Mouse (Mus musculus) thymus, adult 2 months (tissue): ENCODE data around the gene Wars2. TPM values are rescaled to one million over a fixed set of nuclear protein-coding genes. Genes with fewer than 3 reads are reported as not detected.

Experiments used
- DNase-seq: peaks from one replicate; pipeline ENCODE4 v3.0.0; 2021
- H3K27ac ChIP-seq: fragments of 200-500 bp; 2 replicates; pipeline ENCODE4 v1.5.1; 2012; ENCODE audit warnings: low read length, control low read depth; ENCODE audit not compliant: control insufficient read depth, insufficient read depth
- H3K27me3 ChIP-seq: fragments of 200-500 bp; 2 replicates; pipeline ENCODE4 v1.6.1; 2012; ENCODE audit warnings: mild to moderate bottlenecking, low read length, moderate library complexity, mixed read lengths; ENCODE audit not compliant: control insufficient read depth, insufficient read depth
- H3K36me3 ChIP-seq: fragments of 200-500 bp; 2 replicates; pipeline ENCODE4 v1.6.1; 2012; ENCODE audit warnings: mild to moderate bottlenecking, low read length, moderate library complexity; ENCODE audit not compliant: control insufficient read depth, insufficient read depth
- H3K4me1 ChIP-seq: fragments of 200-500 bp; replicated peaks from 2 replicates; pipeline ENCODE4 v1.6.1; 2012; ENCODE audit warnings: low read length; ENCODE audit not compliant: control insufficient read depth, insufficient read depth
- H3K4me3 ChIP-seq: fragments of 200-500 bp; 2 replicates; pipeline ENCODE4 v1.5.1; 2012; ENCODE audit warnings: mild to moderate bottlenecking, low read length, control low read depth, moderate library complexity; ENCODE audit not compliant: control insufficient read depth, insufficient read depth
- CTCF ChIP-seq: fragments of 200-500 bp; IDR thresholded peaks from 2 replicates; pipeline ENCODE4 v1.5.1; 2012; ENCODE audit warnings: mild to moderate bottlenecking, control low read depth, low read length, moderate library complexity, borderline replicate concordance; ENCODE audit not compliant: control insufficient read depth, poor library complexity, insufficient read depth; ENCODE audit errors: extremely low read depth
- POLR2A ChIP-seq: fragments of 200-500 bp; IDR thresholded peaks from 2 replicates; pipeline ENCODE4 v1.6.1; 2012; ENCODE audit warnings: mild to moderate bottlenecking, low read length, control low read depth, moderate library complexity; ENCODE audit not compliant: control insufficient read depth, poor library complexity, insufficient read depth; ENCODE audit errors: extremely low read depth
- WGBS: fragments of 180-500 bp; shearing (Covaris S2); methylation state at CpG from one replicate; pipeline ENCODE4 v1.1.7; 2018; 5-methylcytosine and 5-hydroxymethylcytosine counted together
- polyA plus RNA-seq: library from polyadenylated mRNA; depleted of rRNA; stranded (reverse); fragments of >200 nt; gene quantifications from 2 replicates; pipeline ENCODE4 v1.2.3, GENCODE M21; 2012; rRNA removed

The Wars2 gene
- 6.0 and 6.1 TPM in 2 replicates for polyA plus RNA-seq

GRCm38 (mm10) chr3:99140940-99141854 is at the start of gene Wars2:
Gene Wars2, plus strand, starts transcription at chr3:99141068.
- TF ChIP-seq CTCF: peak; percentile 59; the same call in 1 of the 2 replicates
- 0 out of 2 replicates have a peak, but pooled peaks have one; percentile 27 for TF ChIP-seq POLR2A
- DNase-seq: peak; percentile 91
- 2% methylated on average over 57 of the region's 57 CpGs for WGBS
- no peaks in the 10 kb centered on the region for H3K36me3 ChIP-seq
- H3K4me1 ChIP-seq: no peaks in the 10 kb centered on the region
- H3K27ac ChIP-seq: peak within 1 kb of the TSS; percentile 73
- H3K4me3 ChIP-seq: peak within 1 kb of the TSS; percentile 76
- H3K27me3 ChIP-seq: no peaks in the 10 kb centered on the region

GRCm38 (mm10) chr3:99096816-99097215 is 44.1 kb upstream of the Wars2 start:
- TF ChIP-seq CTCF (no peak), POLR2A (no peak)
- Histone ChIP-seq H3K4me1 (no peaks in the 10 kb centered on the region), H3K27me3 (no peaks in the 10 kb centered on the region), H3K27ac (no peak overlapping the region), H3K4me3 (no peak overlapping the region), H3K36me3 (no peaks in the 10 kb centered on the region)
- WGBS: 76% methylated on average over 3 of the region's 3 CpGs
- no peak for DNase-seq

GRCm38 (mm10) chr3:99110353-99111213 is 30.3 kb upstream of the Wars2 start:
- Histone ChIP-seq H3K27me3 (no peaks in the 10 kb centered on the region), H3K36me3 (no peaks in the 10 kb centered on the region), H3K4me1 (no peaks in the 10 kb centered on the region), H3K27ac (no peak overlapping the region), H3K4me3 (no peak overlapping the region)
- WGBS: 82% methylated on average over 9 of the region's 9 CpGs
- TF ChIP-seq POLR2A (no peak), CTCF (no peak)
- no peak for DNase-seq

- Histone ChIP-seq H3K27me3 (no peaks in the 10 kb centered on the region), H3K27ac (no peak overlapping the region), H3K4me3 (no peak overlapping the region), H3K4me1 (no peaks in the 10 kb centered on the region), H3K36me3 (no peaks in the 10 kb centered on the region)
- WGBS: 94% methylated on average over 5 of the region's 5 CpGs
- no peak for DNase-seq
- no peak for TF ChIP-seq CTCF
These were observed 29.7 kb upstream of the Wars2 start for GRCm38 (mm10) chr3:99111214-99111608.

GRCm38 (mm10) chr3:99113266-99113837 is 27.5 kb upstream of the Wars2 start:
- Histone ChIP-seq H3K36me3 (no peaks in the 10 kb centered on the region), H3K4me3 (no peak overlapping the region), H3K27me3 (no peaks in the 10 kb centered on the region), H3K4me1 (no peaks in the 10 kb centered on the region), H3K27ac (no peak overlapping the region)
- no peak for TF ChIP-seq POLR2A
- DNase-seq: no peak
- 86% methylated on average over 7 of the region's 7 CpGs for WGBS

GRCm38 (mm10) chr3:99120942-99121341 is 19.9 kb upstream of the Wars2 start:
- 49% methylated on average over 2 of the region's 2 CpGs for WGBS
- TF ChIP-seq POLR2A (no peak), CTCF (no peak)
- no peak for DNase-seq
- Histone ChIP-seq H3K4me1 (no peaks in the 10 kb centered on the region), H3K27ac (no peak overlapping the region), H3K4me3 (no peak overlapping the region), H3K36me3 (no peaks in the 10 kb centered on the region), H3K27me3 (no peaks in the 10 kb centered on the region)

- 81% methylated on average over 1 of the region's 1 CpGs for WGBS
- H3K4me1 ChIP-seq: no peaks in the 10 kb centered on the region
- H3K4me3 ChIP-seq: no peak overlapping the region
- no peak for TF ChIP-seq POLR2A
- TF ChIP-seq CTCF: no peak
- no peaks in the 10 kb centered on the region for H3K27me3 ChIP-seq
- H3K27ac ChIP-seq: no peak overlapping the region
- H3K36me3 ChIP-seq: no peaks in the 10 kb centered on the region
- no peak for DNase-seq
These were observed 10.3 kb upstream of the Wars2 start for GRCm38 (mm10) chr3:99130521-99130920.
